Mouse (Mus musculus) heart, embryonic 12.5 days (tissue): ENCODE data around the gene Aifm2. TPM values are rescaled to one million over a fixed set of nuclear protein-coding genes. Genes with fewer than 3 reads are reported as not detected.

Experiments used
- ATAC-seq: fragments of 200-750 bp; cut with Nextera tagmentation; 2 replicates; pipeline ENCODE4 v1.8.0; 2017; ENCODE audit warnings: moderate TSS enrichment, moderate library complexity; ENCODE audit not compliant: insufficient number of reproducible peaks, low FRiP score
- H3K27ac ChIP-seq: fragments of 300-500 bp; sonication (generic); 2 replicates; pipeline ENCODE4 v1.5.1; 2016; ENCODE audit warnings: mild to moderate bottlenecking, moderate library complexity; ENCODE audit not compliant: poor library complexity, severe bottlenecking
- H3K27me3 ChIP-seq: fragments of 300-500 bp; sonication (generic); replicated peaks from 2 replicates; pipeline ENCODE4 v1.6.1; 2016; ENCODE audit warnings: mild to moderate bottlenecking, moderate library complexity
- H3K36me3 ChIP-seq: fragments of 300-500 bp; sonication (generic); 2 replicates; pipeline ENCODE4 v1.6.1; 2016; ENCODE audit warnings: mild to moderate bottlenecking, moderate library complexity
- H3K4me1 ChIP-seq: fragments of 300-500 bp; sonication (generic); replicated peaks from 2 replicates; pipeline ENCODE4 v1.6.1; 2016; ENCODE audit warnings: mild to moderate bottlenecking
- H3K4me2 ChIP-seq: fragments of 300-500 bp; sonication (generic); 2 replicates; pipeline ENCODE4 v1.6.1; 2016; ENCODE audit warnings: mild to moderate bottlenecking, moderate library complexity
- H3K4me3 ChIP-seq: fragments of 300-500 bp; sonication (generic); 2 replicates; pipeline ENCODE4 v1.5.1; 2016; ENCODE audit warnings: mild to moderate bottlenecking
- H3K9ac ChIP-seq: fragments of 300-500 bp; sonication (generic); 2 replicates; pipeline ENCODE4 v1.6.1; 2016; ENCODE audit warnings: mild to moderate bottlenecking, moderate library complexity
- H3K9me3 ChIP-seq: fragments of 300-500 bp; sonication (generic); replicated peaks from 2 replicates; pipeline ENCODE4 v1.6.1; 2016; ENCODE audit warnings: mild to moderate bottlenecking, moderate library complexity
- WGBS: fragments of 180-500 bp; shearing (Covaris S2); methylation state at CpG from one replicate; pipeline ENCODE4 v1.1.7; 2016; 5-methylcytosine and 5-hydroxymethylcytosine counted together
- polyA plus RNA-seq: library from polyadenylated mRNA; unstranded; fragments of >200 nt; fragmentation: Nextera tagmentation; extraction: Ambion mirVana; gene quantifications from 2 replicates; pipeline ENCODE4 v1.2.1, GENCODE M21; 2016

Gene Aifm2
- polyA plus RNA-seq, 1 experiment from 2014 or later, result 20.8 TPM

GRCm38 (mm10) chr10:61741873-61742272 is 26.8 kb downstream of the Aifm2 start:
- Histone ChIP-seq H3K4me3 (no peak overlapping the region), H3K36me3 (peaks cover 95% of the 10 kb centered on the region), H3K9me3 (peaks cover 10% of the 10 kb centered on the region), H3K4me2 (no peak overlapping the region), H3K27ac (no peak overlapping the region), H3K4me1 (no peaks in the 10 kb centered on the region), H3K9ac (no peak overlapping the region), H3K27me3 (no peaks in the 10 kb centered on the region)
- WGBS, result 88% methylated on average over 4 of the region's 4 CpGs
- ATAC-seq, result no peak

GRCm38 (mm10) chr10:61742336-61742735 is 27.3 kb downstream of the Aifm2 start:
- Histone ChIP-seq H3K9me3 (peaks cover 10% of the 10 kb centered on the region), H3K27ac (no peak overlapping the region), H3K4me3 (no peak overlapping the region), H3K27me3 (no peaks in the 10 kb centered on the region), H3K4me2 (no peak overlapping the region), H3K4me1 (no peaks in the 10 kb centered on the region), H3K36me3 (peaks cover 95% of the 10 kb centered on the region), H3K9ac (no peak overlapping the region)
- WGBS, result 88% methylated on average over 8 of the region's 8 CpGs
- no peak for ATAC-seq

DNA sequence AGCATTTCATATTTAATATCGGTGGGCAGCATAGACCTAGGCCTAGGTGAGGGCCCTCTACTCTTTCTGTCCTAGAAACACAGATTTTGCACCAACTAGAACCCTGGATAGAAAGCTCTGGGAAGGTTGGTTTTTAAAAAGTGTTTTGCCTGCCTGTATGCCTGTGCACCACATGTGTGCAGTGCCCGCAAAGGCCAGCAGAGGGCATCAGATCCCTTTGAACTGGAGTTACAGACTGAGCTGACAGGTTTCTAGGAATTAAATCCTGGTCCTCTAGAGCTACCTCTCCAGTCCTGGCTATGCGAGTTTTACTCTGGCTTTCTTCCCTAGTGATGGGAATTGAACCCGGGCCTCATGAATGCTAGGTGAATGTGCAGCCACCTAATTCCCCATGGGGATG is 30.1 kb downstream of the Aifm2 start:
- WGBS, result 86% methylated on average over 4 of the region's 4 CpGs

DNA sequence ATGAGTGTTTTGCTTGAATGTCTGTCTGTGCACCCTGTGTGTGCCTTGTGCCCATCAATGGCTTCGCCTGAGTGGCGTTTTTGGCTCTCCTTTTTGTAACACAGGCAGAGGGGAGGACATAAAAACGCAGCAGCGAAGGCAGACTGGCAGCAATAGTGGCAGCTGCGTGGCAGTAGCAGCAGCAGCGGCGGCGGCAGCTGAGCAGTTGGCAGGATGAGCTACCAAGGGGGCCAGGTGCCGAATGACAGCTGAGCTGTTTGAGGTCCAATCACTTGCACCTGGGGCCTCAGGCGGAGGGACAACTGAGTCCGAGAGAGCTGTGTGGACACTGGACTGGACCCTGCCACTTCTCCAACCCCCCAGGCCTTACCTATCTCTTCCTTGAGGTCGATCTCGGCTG is 32.2 kb downstream of the Aifm2 start:
- no peak for ATAC-seq
- H3K4me2 ChIP-seq, result no peak overlapping the region
- H3K9ac ChIP-seq, result no peak overlapping the region
- no peak overlapping the region for H3K27ac ChIP-seq
- no peaks in the 10 kb centered on the region for H3K27me3 ChIP-seq
- WGBS, result 86% methylated on average over 13 of the region's 13 CpGs
- H3K9me3 ChIP-seq, result peaks cover 10% of the 10 kb centered on the region
- H3K4me1 ChIP-seq, result no peaks in the 10 kb centered on the region
- no peak overlapping the region for H3K4me3 ChIP-seq
- peaks cover 94% of the 10 kb centered on the region for H3K36me3 ChIP-seq

More for the DNA sequence above, 30.1 kb downstream of the Aifm2 start:
- H3K9ac ChIP-seq, result no peak overlapping the region
- H3K4me3 ChIP-seq, result no peak overlapping the region
- H3K9me3 ChIP-seq, result peaks cover 10% of the 10 kb centered on the region
- H3K4me1 ChIP-seq, result no peaks in the 10 kb centered on the region
- no peak for ATAC-seq
- H3K27me3 ChIP-seq, result no peaks in the 10 kb centered on the region
- H3K27ac ChIP-seq, result no peak overlapping the region
- H3K36me3 ChIP-seq, result peaks cover 95% of the 10 kb centered on the region
- H3K4me2 ChIP-seq, result no peak overlapping the region

GRCm38 (mm10) chr10:61750014-61750413 is 35.0 kb downstream of the Aifm2 start:
- peaks cover 92% of the 10 kb centered on the region for H3K36me3 ChIP-seq

GRCm38 (mm10) chr10:61751534-61752219 is 36.6 kb downstream of the Aifm2 start:
- Histone ChIP-seq H3K4me1 (peaks cover 2% of the 10 kb centered on the region), H3K4me3 (no peak overlapping the region), H3K9me3 (no peaks in the 10 kb centered on the region), H3K27ac (no peak overlapping the region; the same call in 1 of the 2 replicates), H3K27me3 (no peaks in the 10 kb centered on the region), H3K36me3 (peaks cover 85% of the 10 kb centered on the region), H3K4me2 (no peak overlapping the region), H3K9ac (no peak overlapping the region)
- no peak for ATAC-seq
- 79% methylated on average over 20 of the region's 20 CpGs for WGBS

More at GRCm38 (mm10) chr10:61750014-61750413, 35.0 kb downstream of the Aifm2 start:
- H3K27me3 ChIP-seq, result no peaks in the 10 kb centered on the region
- H3K4me2 ChIP-seq, result no peak overlapping the region
- H3K9me3 ChIP-seq, result peaks cover 5% of the 10 kb centered on the region
- H3K9ac ChIP-seq, result no peak overlapping the region
- H3K4me3 ChIP-seq, result no peak overlapping the region
- H3K4me1 ChIP-seq, result no peaks in the 10 kb centered on the region
- H3K27ac ChIP-seq, result no peak overlapping the region; the same call in 1 of the 2 replicates
- ATAC-seq, result no peak
- WGBS, result 82% methylated on average over 9 of the region's 9 CpGs

- Histone ChIP-seq H3K4me3 (no peak overlapping the region), H3K9me3 (no peaks in the 10 kb centered on the region), H3K4me2 (no peak overlapping the region), H3K27me3 (no peaks in the 10 kb centered on the region), H3K27ac (no peak overlapping the region), H3K4me1 (peaks cover 16% of the 10 kb centered on the region), H3K9ac (no peak overlapping the region; the same call in 1 of the 2 replicates), H3K36me3 (peaks cover 80% of the 10 kb centered on the region)
- 97% methylated on average over 23 of the region's 23 CpGs for WGBS
- no peak for ATAC-seq
These were observed 38.0 kb downstream of the Aifm2 start for GRCm38 (mm10) chr10:61753071-61753470.

DNA sequence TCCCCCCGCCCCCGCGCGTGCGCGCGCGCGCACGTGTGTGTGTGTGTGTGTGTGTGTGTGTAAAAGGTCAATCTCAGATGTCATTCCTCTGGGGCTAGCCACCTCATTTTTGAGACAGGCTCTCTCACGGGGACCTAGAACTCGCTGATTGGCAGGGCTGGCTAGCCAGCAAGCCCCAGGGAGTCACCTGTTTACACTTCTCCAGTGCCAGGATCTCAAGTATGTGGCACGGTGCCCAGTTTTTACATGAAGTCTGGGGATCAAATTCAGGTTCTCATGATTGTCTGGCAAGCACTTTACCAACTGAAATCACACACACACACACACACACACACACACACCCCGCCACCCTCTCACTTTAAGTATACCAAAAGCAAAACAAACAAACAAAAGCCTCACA is 42.0 kb downstream of the Aifm2 start:
- ATAC-seq, result no peak
- peaks cover 31% of the 10 kb centered on the region for H3K4me1 ChIP-seq
- H3K9ac ChIP-seq, result 0 out of 2 replicates have a peak overlapping the region, but pooled peaks have one; percentile 16
- H3K27me3 ChIP-seq, result no peaks in the 10 kb centered on the region
- H3K4me2 ChIP-seq, result no peak overlapping the region
- H3K27ac ChIP-seq, result peak overlapping the region; percentile 49
- WGBS, result 81% methylated on average over 14 of the region's 14 CpGs
- H3K4me3 ChIP-seq, result no peak overlapping the region
- peaks cover 45% of the 10 kb centered on the region for H3K36me3 ChIP-seq
- no peaks in the 10 kb centered on the region for H3K9me3 ChIP-seq

DNA sequence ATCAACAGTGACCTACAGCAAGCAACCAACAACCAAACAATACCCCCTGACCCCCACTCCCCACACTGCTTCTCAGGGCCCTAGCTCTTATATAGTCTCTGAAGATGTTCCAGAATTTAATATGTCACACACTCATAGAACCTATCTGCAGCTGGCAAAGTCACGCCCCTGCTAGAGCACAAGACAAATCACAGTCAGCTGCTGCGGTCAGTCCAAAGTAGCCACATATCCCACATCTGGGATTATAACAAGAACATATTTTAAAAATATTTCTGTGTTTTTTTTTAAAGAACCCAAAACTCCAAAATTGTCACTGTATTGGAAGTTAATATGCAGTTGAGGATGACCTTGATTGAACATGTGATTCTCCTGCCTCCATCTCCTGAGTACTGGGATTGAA is 43.8 kb downstream of the Aifm2 start:
- Histone ChIP-seq H3K27me3 (no peaks in the 10 kb centered on the region), H3K4me1 (peaks cover 33% of the 10 kb centered on the region), H3K27ac (peak overlapping the region; percentile 91), H3K9me3 (no peaks in the 10 kb centered on the region), H3K9ac (no peak overlapping the region), H3K4me3 (no peak overlapping the region), H3K4me2 (no peak overlapping the region), H3K36me3 (peaks cover 27% of the 10 kb centered on the region)
- no peak for ATAC-seq
- 97% methylated on average over 2 of the region's 2 CpGs for WGBS

- Histone ChIP-seq H3K36me3 (peaks cover 20% of the 10 kb centered on the region), H3K27ac (peak overlapping the region; percentile 82), H3K4me1 (peaks cover 42% of the 10 kb centered on the region), H3K4me2 (no peak overlapping the region), H3K9ac (no peak overlapping the region), H3K9me3 (no peaks in the 10 kb centered on the region), H3K27me3 (no peaks in the 10 kb centered on the region), H3K4me3 (no peak overlapping the region)
- WGBS, result 20% methylated on average over 6 of the region's 6 CpGs
- peak; percentile 36; the same call in 1 of the 2 replicates for ATAC-seq
These were observed 44.8 kb downstream of the Aifm2 start for GRCm38 (mm10) chr10:61759869-61760268.

DNA sequence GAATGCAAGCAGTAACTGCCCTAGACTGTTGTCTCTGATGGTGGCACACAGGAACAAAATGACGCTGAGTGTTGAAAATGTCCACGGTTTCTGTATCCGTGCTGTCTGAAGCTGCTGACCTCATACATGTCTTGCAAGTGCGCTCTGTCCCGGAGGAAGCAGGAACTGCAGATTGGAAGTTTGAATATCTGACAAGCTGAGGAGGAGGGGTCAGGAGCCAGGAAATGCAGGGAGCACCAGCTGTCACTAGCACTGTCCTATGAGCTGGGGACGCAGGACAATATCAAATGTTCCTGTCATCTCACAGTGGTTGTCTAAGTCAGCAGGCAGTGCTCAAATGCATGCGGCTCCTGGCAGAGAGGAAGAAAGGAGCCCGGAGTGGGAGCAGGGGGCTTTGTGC is 49.6 kb downstream of the Aifm2 start:
- Histone ChIP-seq H3K4me3 (peak overlapping the region; percentile 7; the same call in 1 of the 2 replicates), H3K27me3 (no peaks in the 10 kb centered on the region), H3K9me3 (no peaks in the 10 kb centered on the region), H3K27ac (peak overlapping the region; percentile 70), H3K4me2 (peak overlapping the region; percentile 47), H3K4me1 (peaks cover 20% of the 10 kb centered on the region), H3K36me3 (no peaks in the 10 kb centered on the region), H3K9ac (no peak overlapping the region; the same call in 1 of the 2 replicates)
- ATAC-seq, result peak; percentile 47; the same call in 1 of the 2 replicates
- WGBS, result 26% methylated on average over 8 of the region's 8 CpGs
